ENCODE assay signal across 10 mouse cellular contexts in the genomic region with DNA sequence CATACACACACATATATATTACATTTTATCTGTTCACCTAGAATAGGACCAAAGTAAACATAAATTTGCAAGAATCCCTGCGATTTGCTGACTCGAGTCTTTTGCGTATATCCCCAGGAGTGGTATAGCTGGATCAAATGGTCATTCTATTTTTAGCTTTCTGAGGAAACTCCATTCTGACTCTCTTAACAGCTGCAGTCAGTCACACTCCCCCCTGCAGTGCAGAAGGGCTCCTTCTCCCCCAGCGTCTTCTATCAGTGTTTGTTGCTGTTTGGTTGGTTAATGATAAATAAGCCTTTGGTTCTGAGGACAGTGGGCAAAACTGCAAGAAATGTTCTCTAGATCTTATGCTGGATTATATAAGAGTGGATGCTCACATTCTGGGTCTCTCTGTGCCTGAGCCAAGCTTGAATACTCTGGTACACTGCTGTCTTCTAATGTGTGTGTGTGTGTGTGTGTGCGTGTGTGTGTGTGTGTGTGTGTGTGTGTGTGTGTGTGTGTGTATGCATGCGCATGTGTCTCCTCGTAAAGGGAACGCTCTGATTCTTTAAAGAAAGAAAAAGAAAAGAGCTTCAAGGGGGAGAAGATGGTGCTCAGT. TPM values are rescaled to one million over a fixed set of nuclear protein-coding genes. Genes with fewer than 3 reads are reported as not detected.
A peak's percentile ranks its signal among the peaks of the same experiment; 100 is the strongest.
DNase-seq lines count a peak whose midpoint lies in the region; ATAC-seq and TF ChIP-seq lines count a peak whose summit lies in the region.
"Had no signal": no experiment of that assay in that cellular context is flagged by ENCODE, and none has a peak within 500 bp of the region (broad histone marks: within the 10 kb centered on the region; RNA-seq: fewer than 3 reads in every experiment).

No protein-coding gene starts in this region.

- no peak overlapping the region for H3K4me3 ChIP-seq in heart, embryonic 13.5 days
- H3K4me3 ChIP-seq in left cerebral cortex, adult 2 months = no peak overlapping the region
- H3K4me3 ChIP-seq: erythroblast, embryonic 14.5 days had no signal

- TF ChIP-seq CTCF in left cerebral cortex, adult 2 months (IDR thresholded peaks at IDR 0.05) = no peak
- no peak for TF ChIP-seq CTCF in brain, embryonic 14.5 days (IDR thresholded peaks at IDR 0.05; ENCODE audit: borderline replicate concordance, extremely low read depth, insufficient read depth, insufficient read length)

- no peak for TF ChIP-seq POLR2A in brain, embryonic 14.5 days (IDR thresholded peaks at IDR 0.05; ENCODE audit: borderline replicate concordance, extremely low read depth, insufficient read depth, insufficient read length, poor library complexity, severe bottlenecking)

- peak overlapping the region; percentile 66 for H3K27ac ChIP-seq in heart, embryonic 13.5 days (replicated peaks)
- peak overlapping the region; percentile 78 for H3K27ac ChIP-seq in left cerebral cortex, adult 2 months

- H3K9me3 ChIP-seq in heart, embryonic 13.5 days = no peaks in the 10 kb centered on the region

- peak overlapping the region; percentile 44 for H3K4me2 ChIP-seq in heart, embryonic 13.5 days

- H3K36me3 ChIP-seq in heart, embryonic 13.5 days = no peaks in the 10 kb centered on the region

- H3K9ac ChIP-seq in heart, embryonic 13.5 days = 0 out of 2 replicates have a peak overlapping the region, but pooled peaks have one; percentile 66

- peaks cover 31% of the 10 kb centered on the region for H3K4me1 ChIP-seq in heart, embryonic 13.5 days

- no peak for DNase-seq in heart, adult 8-10 months (ENCODE audit: low spot score)
- DNase-seq in left cerebral cortex, adult 2 months (ENCODE audit: extremely low spot score in 1 of 2, low spot score in 2 of 2) = no peak
- DNase-seq in left cerebral cortex, adult 9 months (ENCODE audit: low spot score in 2 of 2) = no peak
- DNase-seq in brain, embryonic 14.5 days (ENCODE audit: low read depth) = peak; percentile 37
- DNase-seq in kidney, postnatal 10 days = peak; percentile 19
- no peak for DNase-seq in gastrocnemius, postnatal 4 days (ENCODE audit: low spot score in 2 of 2)
- DNase-seq: liver had no signal

- 24% methylated on average over 8 of the region's 8 CpGs for whole genome bisulfite sequencing in heart, embryonic 13.5 days

- ATAC-seq in heart, embryonic 13.5 days (ENCODE audit: extremely low read depth, insufficient number of reproducible peaks, low FRiP score, low TSS enrichment) = no peak
- ATAC-seq: CD4-positive, CD25-positive, alpha-beta regulatory T cell, adult 4 months had no signal

- H3K27me3 ChIP-seq in heart, embryonic 13.5 days (replicated peaks) = no peaks in the 10 kb centered on the region

- intact Hi-C loops in left cerebral cortex, adult 2 months (cut with DNase I) = loop anchor here (1.0 to 10.0 kb wide), 3 partner anchors 30 to 151 kb away; a partner anchor contains a TSS

RNA-seq across cellular contexts. Expression of a gene that starts 58.8 kb away (rescaled TPM):
- 20.9 and 22.5 TPM in 2 replicates for polyA plus RNA-seq in heart, embryonic 13.5 days (2015; fragmentation: Nextera tagmentation; extraction: Ambion mirVana)
- total RNA-seq in heart, adult 8-10 months (2022) = 1,000 to 10,000 TPM in 3 of 4 experiments, 100 to 1,000 TPM in 1; 935 to 1,209 (median 1,093) TPM
- total RNA-seq in left cerebral cortex, adult 2 months (2021) = 100 to 1,000 TPM; 200 to 212 TPM
- 6.1 and 12.7 TPM in 2 replicates for polyA plus RNA-seq in brain, embryonic 14.5 days (2012; rRNA removed)
- total RNA-seq in gastrocnemius, postnatal 4 days (2021) = under 1 TPM; 0.47 to 0.88 TPM
- polyA plus RNA-seq: erythroblast, embryonic 14.5 days had no signal

Comparison
In these comparisons a context has a peak if more than half of its experiments do, and no peak if none do; other contexts are left out.
1. DNase-seq: peak in brain, embryonic 14.5 days (single experiment) and kidney, postnatal 10 days (single experiment); none in heart, adult 8-10 months (single experiment), left cerebral cortex, adult 2 months (0 of 2), left cerebral cortex, adult 9 months (0 of 2) and gastrocnemius, postnatal 4 days (0 of 2).
2. RNA of a gene that starts 58.8 kb away (total RNA-seq): 935 to 1,209 TPM in heart, adult 8-10 months and 200 to 212 TPM in left cerebral cortex, adult 2 months; 0.47 to 0.88 TPM in gastrocnemius, postnatal 4 days; every median in the first group is over 100 times any median in the second.